Mouse (Mus musculus): ENCODE data around the gene Myl10.

DNA sequence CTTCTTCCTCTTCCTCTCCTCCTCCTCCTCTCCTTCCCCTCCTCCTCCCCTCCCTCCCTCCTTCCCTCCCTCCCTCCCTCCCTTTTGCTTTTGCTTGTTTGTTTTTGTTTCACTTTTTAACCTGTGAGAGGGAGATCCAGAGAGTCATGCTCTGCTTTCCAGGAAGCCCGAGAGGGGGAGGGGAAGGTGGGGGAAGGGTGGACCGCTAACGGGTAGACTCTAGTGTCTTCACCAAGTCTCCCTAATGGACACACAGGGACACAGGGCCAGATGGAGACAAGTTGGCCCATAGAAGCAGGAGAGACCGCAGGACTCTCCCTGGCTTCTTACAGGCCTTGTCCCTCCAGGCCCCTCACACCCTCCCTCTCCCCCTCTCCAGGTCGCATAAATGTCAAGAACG is 2.0 kb downstream of the Myl10 start:
- TF ChIP-seq CTCF (IDR thresholded peaks at IDR 0.05; ENCODE audit: low read depth, low read length) (no peak), GATA1 (IDR thresholded peaks at IDR 0.05; ENCODE audit: borderline replicate concordance, low read length) (no peak), TAL1 (conservative IDR thresholded peaks at IDR 0.05; ENCODE audit: low read depth, low read length) (no peak), POLR2AphosphoS5 (IDR thresholded peaks at IDR 0.05; ENCODE audit: insufficient replicate concordance, low read depth, low read length) (no peak)

Measured in G1E (cell line).